ENCODE assay signal across 1 mouse cellular context in the genomic region with DNA sequence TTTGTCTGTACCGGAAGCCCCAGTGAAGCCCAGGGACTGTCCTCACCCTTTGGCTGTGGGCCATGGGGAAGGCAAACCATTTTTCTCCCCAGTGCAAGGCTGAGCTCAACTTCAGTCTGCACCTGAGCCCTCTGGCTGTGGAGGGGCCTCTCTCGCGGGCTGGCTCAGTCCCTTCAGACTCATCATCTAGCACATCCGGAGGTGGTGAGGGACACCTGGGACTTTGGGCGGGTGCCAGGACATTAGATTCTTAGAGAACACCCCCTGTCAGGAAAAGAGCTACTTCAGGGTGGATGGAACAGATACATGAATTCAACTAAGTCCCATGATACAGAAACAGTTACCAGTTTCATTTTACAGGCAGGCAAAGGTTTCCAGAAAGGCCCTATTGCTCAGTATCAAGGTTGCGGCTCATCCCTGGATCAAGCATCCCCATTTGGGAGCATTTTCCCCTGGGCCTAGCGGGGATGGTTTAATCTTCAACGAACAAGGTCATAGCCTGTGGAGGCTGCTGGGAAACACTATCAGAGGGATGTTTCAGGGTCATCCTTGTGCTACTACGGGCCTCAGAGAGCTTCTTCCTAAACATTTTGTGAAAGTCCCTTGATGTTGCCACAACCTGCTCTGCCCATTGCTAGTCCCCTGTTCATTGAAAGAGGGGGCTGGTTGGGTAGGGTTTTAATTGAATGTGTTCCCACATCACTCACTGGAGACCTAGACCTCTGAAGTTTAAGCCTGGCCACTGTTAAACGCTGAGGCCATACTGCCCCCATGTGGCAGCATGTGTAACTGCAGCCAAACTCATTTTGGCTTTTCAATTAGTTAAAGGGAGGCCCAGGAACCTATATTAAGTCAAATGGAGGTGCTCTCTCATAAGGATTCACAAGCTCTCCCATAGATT.
A peak's percentile ranks its signal among the peaks of the same experiment; 100 is the strongest.
TF ChIP-seq lines count a peak whose summit lies in the region.

No protein-coding gene starts in this region.

TF ChIP-seq in CH12.LX, 34 proteins besides CTCF, POLR2A, EP300 and RAD21 (continued from another document):
- TF ChIP-seq SMC3 (IDR thresholded peaks at IDR 0.05; ENCODE audit: low read depth, low read length) = peak; percentile 98
- TF ChIP-seq ZC3H11A (IDR thresholded peaks at IDR 0.05; ENCODE audit: low read depth, low read length) = peak; percentile 98
- 0 out of 2 replicates have a peak, but pooled peaks have one; percentile 17 for TF ChIP-seq MXI1 (IDR thresholded peaks at IDR 0.05; ENCODE audit: low read depth, low read length)
- TF ChIP-seq JUND (conservative IDR thresholded peaks at IDR 0.05; ENCODE audit: low read depth, low read length) = peak; percentile 40; the same call in 1 of the 2 replicates
- TF ChIP-seq TBP (conservative IDR thresholded peaks at IDR 0.05; ENCODE audit: low read depth, low read length) = no peak
- TF ChIP-seq IRF4 (IDR thresholded peaks at IDR 0.05; ENCODE audit: low read depth, low read length) = peak; percentile 62
